Mouse (Mus musculus) left cerebral cortex, adult 18-20 months (tissue): Measurements from ENCODE around the gene Mt4. TPM values are rescaled to one million over a fixed set of nuclear protein-coding genes. Genes with fewer than 3 reads are reported as not detected.
"Not testable (repeated sequence)": the region's sequence is repeated elsewhere in the genome, so short reads cannot be mapped to it uniquely, and the experiment has no call there.

Experiments used
- DNase-seq, 2 experiments: peaks; one replicate each; pipeline ENCODE4 v3.0.0; 2021 to 2022; ENCODE audit warnings: low spot score in 2 of 2, mixed read lengths in 1 of 2
- total RNA-seq, 2 experiments: library from RNA; stranded (reverse); gene quantifications; 2 replicates each; pipeline ENCODE4 v1.2.3; 2021

Gene Mt4
- total RNA-seq, 2 experiments from 2014 or later, result not detected

GRCm38 (mm10) chr8:94132096-94132495 lies 4.9 kb upstream of the Mt4 start:
- no peak for DNase-seq

GRCm38 (mm10) chr8:94134601-94135000 lies 2.4 kb upstream of the Mt4 start:
- DNase-seq, result not testable (repeated sequence)

GRCm38 (mm10) chr8:94135556-94135955 lies 1.4 kb upstream of the Mt4 start:
- no peak for DNase-seq

- no peak for DNase-seq
Measured at GRCm38 (mm10) chr8:94136192-94136591, 805 bp upstream of the Mt4 start.

- DNase-seq, result no peak
Measured at GRCm38 (mm10) chr8:94140266-94140795, 3.3 kb downstream of the Mt4 start.

- DNase-seq, result peak in 1 of 2 experiments; percentile 10
Measured at GRCm38 (mm10) chr8:94148236-94148635, 11.2 kb downstream of the Mt4 start.

GRCm38 (mm10) chr8:94150925-94151324 lies 13.9 kb downstream of the Mt4 start:
- DNase-seq, result no peak

- peak; percentile 86 to 90 for DNase-seq
Measured at GRCm38 (mm10) chr8:94152513-94153300, 15.7 kb downstream of the Mt4 start, which contains the start of gene Mt3. Mt3 (plus strand) TSS chr8:94152607.

- peak; percentile 44 to 64 for DNase-seq
Measured at GRCm38 (mm10) chr8:94153451-94153850, 16.5 kb downstream of the Mt4 start.

- no peak for DNase-seq
Measured at GRCm38 (mm10) chr8:94154537-94154936, 17.5 kb downstream of the Mt4 start.

- DNase-seq, result no peak
Measured at GRCm38 (mm10) chr8:94156092-94156491, 19.1 kb downstream of the Mt4 start.

GRCm38 (mm10) chr8:94165772-94166171 lies 28.8 kb downstream of the Mt4 start:
- DNase-seq, result not testable (repeated sequence)

- peak; percentile 96 to 98 for DNase-seq
Measured at GRCm38 (mm10) chr8:94167244-94167643, 30.2 kb downstream of the Mt4 start.

- DNase-seq, result no peak
Measured at GRCm38 (mm10) chr8:94169547-94169946, 32.5 kb downstream of the Mt4 start.

GRCm38 (mm10) chr8:94171321-94171755 lies 34.3 kb downstream of the Mt4 start:
- peak; percentile 57 to 70 for DNase-seq

GRCm38 (mm10) chr8:94172075-94172808 lies 35.2 kb downstream of the Mt4 start, which contains the start of gene Mt2:
Mt2 (plus strand) TSS chr8:94172664.
- peak; percentile 47 to 71 for DNase-seq

- DNase-seq, result peak in 1 of 2 experiments; percentile 32
Measured at GRCm38 (mm10) chr8:94172809-94173732, 36.1 kb downstream of the Mt4 start.

- DNase-seq, result no peak
Measured at GRCm38 (mm10) chr8:94173848-94174403, 36.9 kb downstream of the Mt4 start.

- no peak for DNase-seq
Measured at GRCm38 (mm10) chr8:94174619-94175213, 37.7 kb downstream of the Mt4 start.
